Mouse (Mus musculus): ENCODE data around the gene Tdp2. TPM values are rescaled to one million over a fixed set of nuclear protein-coding genes. Genes with fewer than 3 reads are reported as not detected.
A peak's percentile ranks its signal among the peaks of the same experiment; 100 is the strongest.

Tdp2 gene
- polyA plus RNA-seq, 1 experiment from 2014 or later: 78.9 TPM

- Histone ChIP-seq H3K4me2 (replicated peaks; ENCODE audit: low read depth, low read length) (peak overlapping the region; percentile 79), H3K27ac (ENCODE audit: low read depth, low read length) (peak overlapping the region; percentile 65; the same call in 1 of the 2 replicates), H3K27me3 (ENCODE audit: control insufficient read depth, insufficient read depth, low read length) (no peaks in the 10 kb centered on the region), H3K4me1 (replicated peaks; ENCODE audit: control insufficient read depth, insufficient read depth, low read length) (0 out of 2 replicates have a peak, but pooled peaks cover 2% of the 10 kb centered on the region), H3K4me3 (ENCODE audit: low read depth, low read length) (peak overlapping the region; percentile 99), H3K36me3 (ENCODE audit: control insufficient read depth, insufficient read depth, low read length) (no peaks in the 10 kb centered on the region), H3K9me3 (ENCODE audit: control insufficient read depth, low read length) (no peaks in the 10 kb centered on the region), H3K9ac (ENCODE audit: low read depth, low read length) (peak overlapping the region; percentile 67)
- ATAC-seq (ENCODE audit: low FRiP score) (peak; percentile 45), DNase-seq (ENCODE audit: low spot score) (peak; percentile 62)
- WGBS: 1% methylated on average over 31 of the region's 31 CpGs
These were observed 31.4 kb upstream of the Tdp2 start for GRCm38 (mm10) chr13:24799925-24800673.

- 0 out of 2 replicates have a peak, but pooled peaks cover 2% of the 10 kb centered on the region for H3K4me1 ChIP-seq (replicated peaks; ENCODE audit: control insufficient read depth, insufficient read depth, low read length)
- peak overlapping the region; percentile 96 for H3K9ac ChIP-seq (ENCODE audit: low read depth, low read length)
- H3K27ac ChIP-seq (ENCODE audit: low read depth, low read length): peak overlapping the region; percentile 98
- DNase-seq (ENCODE audit: low spot score) (peak; percentile 98), ATAC-seq (ENCODE audit: low FRiP score) (peak; percentile 97)
- H3K36me3 ChIP-seq (ENCODE audit: control insufficient read depth, insufficient read depth, low read length): no peaks in the 10 kb centered on the region
- H3K4me3 ChIP-seq (ENCODE audit: low read depth, low read length): peak overlapping the region; percentile 99
- under 1% methylated on average over 42 of the region's 42 CpGs for WGBS
- no peaks in the 10 kb centered on the region for H3K9me3 ChIP-seq (ENCODE audit: control insufficient read depth, low read length)
- H3K4me2 ChIP-seq (replicated peaks; ENCODE audit: low read depth, low read length): peak overlapping the region; percentile 79
- H3K27me3 ChIP-seq (ENCODE audit: control insufficient read depth, insufficient read depth, low read length): no peaks in the 10 kb centered on the region
These were observed 30.7 kb upstream of the Tdp2 start for GRCm38 (mm10) chr13:24800674-24801307.

- peak within 1 kb of the TSS; percentile 98 for H3K27ac ChIP-seq (ENCODE audit: low read depth, low read length)
- 0 out of 2 replicates have a peak, but pooled peaks cover 2% of the 10 kb centered on the region for H3K4me1 ChIP-seq (replicated peaks; ENCODE audit: control insufficient read depth, insufficient read depth, low read length)
- DNase-seq (ENCODE audit: low spot score): peak; percentile 78
- H3K4me2 ChIP-seq (replicated peaks; ENCODE audit: low read depth, low read length): peak within 1 kb of the TSS; percentile 79
- no peaks in the 10 kb centered on the region for H3K36me3 ChIP-seq (ENCODE audit: control insufficient read depth, insufficient read depth, low read length)
- H3K9ac ChIP-seq (ENCODE audit: low read depth, low read length): peak within 1 kb of the TSS; percentile 96
- 2% methylated on average over 45 of the region's 74 CpGs for WGBS
- peak within 1 kb of the TSS; percentile 99 for H3K4me3 ChIP-seq (ENCODE audit: low read depth, low read length)
- no peaks in the 10 kb centered on the region for H3K9me3 ChIP-seq (ENCODE audit: control insufficient read depth, low read length)
- peak; percentile 61 for ATAC-seq (ENCODE audit: low FRiP score)
- H3K27me3 ChIP-seq (ENCODE audit: control insufficient read depth, insufficient read depth, low read length): no peaks in the 10 kb centered on the region
These were observed 30.1 kb upstream of the Tdp2 start, which contains the start of gene BC005537 for GRCm38 (mm10) chr13:24801308-24801921. BC005537 (plus strand) TSS chr13:24801657.

GRCm38 (mm10) chr13:24802131-24802691, 29.3 kb upstream of the Tdp2 start:
- H3K4me2 ChIP-seq (replicated peaks; ENCODE audit: low read depth, low read length): peak overlapping the region; percentile 79
- under 1% methylated on average over 26 of the region's 26 CpGs for WGBS
- H3K9me3 ChIP-seq (ENCODE audit: control insufficient read depth, low read length): no peaks in the 10 kb centered on the region
- H3K36me3 ChIP-seq (ENCODE audit: control insufficient read depth, insufficient read depth, low read length): 0 out of 2 replicates have a peak, but pooled peaks cover 1% of the 10 kb centered on the region
- peak; percentile 54 for DNase-seq (ENCODE audit: low spot score)
- H3K27me3 ChIP-seq (ENCODE audit: control insufficient read depth, insufficient read depth, low read length): no peaks in the 10 kb centered on the region
- H3K4me3 ChIP-seq (ENCODE audit: low read depth, low read length): peak overlapping the region; percentile 99
- ATAC-seq (ENCODE audit: low FRiP score): no peak
- peak overlapping the region; percentile 96 for H3K9ac ChIP-seq (ENCODE audit: low read depth, low read length)
- H3K4me1 ChIP-seq (replicated peaks; ENCODE audit: control insufficient read depth, insufficient read depth, low read length): 0 out of 2 replicates have a peak, but pooled peaks cover 2% of the 10 kb centered on the region
- H3K27ac ChIP-seq (ENCODE audit: low read depth, low read length): no peak overlapping the region

GRCm38 (mm10) chr13:24803196-24803595, 28.3 kb upstream of the Tdp2 start:
- 0 out of 2 replicates have a peak, but pooled peaks cover 4% of the 10 kb centered on the region for H3K36me3 ChIP-seq (ENCODE audit: control insufficient read depth, insufficient read depth, low read length)
- H3K4me1 ChIP-seq (replicated peaks; ENCODE audit: control insufficient read depth, insufficient read depth, low read length): 0 out of 2 replicates have a peak, but pooled peaks cover 2% of the 10 kb centered on the region
- DNase-seq (ENCODE audit: low spot score) (no peak), ATAC-seq (ENCODE audit: low FRiP score) (no peak)
- peak overlapping the region; percentile 79 for H3K4me2 ChIP-seq (replicated peaks; ENCODE audit: low read depth, low read length)
- no peaks in the 10 kb centered on the region for H3K9me3 ChIP-seq (ENCODE audit: control insufficient read depth, low read length)
- WGBS: 39% methylated on average over 2 of the region's 2 CpGs
- H3K9ac ChIP-seq (ENCODE audit: low read depth, low read length): 0 out of 2 replicates have a peak overlapping the region, but pooled peaks have one; percentile 33
- H3K4me3 ChIP-seq (ENCODE audit: low read depth, low read length): peak overlapping the region; percentile 99
- no peak overlapping the region for H3K27ac ChIP-seq (ENCODE audit: low read depth, low read length)
- H3K27me3 ChIP-seq (ENCODE audit: control insufficient read depth, insufficient read depth, low read length): no peaks in the 10 kb centered on the region

GRCm38 (mm10) chr13:24806079-24806478, 25.4 kb upstream of the Tdp2 start:
- Histone ChIP-seq H3K27me3 (ENCODE audit: control insufficient read depth, insufficient read depth, low read length) (no peaks in the 10 kb centered on the region), H3K9ac (ENCODE audit: low read depth, low read length) (no peak overlapping the region), H3K4me2 (replicated peaks; ENCODE audit: low read depth, low read length) (no peak overlapping the region), H3K9me3 (ENCODE audit: control insufficient read depth, low read length) (no peaks in the 10 kb centered on the region), H3K27ac (ENCODE audit: low read depth, low read length) (no peak overlapping the region), H3K4me3 (ENCODE audit: low read depth, low read length) (no peak overlapping the region), H3K4me1 (replicated peaks; ENCODE audit: control insufficient read depth, insufficient read depth, low read length) (0 out of 2 replicates have a peak, but pooled peaks cover 2% of the 10 kb centered on the region), H3K36me3 (ENCODE audit: control insufficient read depth, insufficient read depth, low read length) (peaks cover 12% of the 10 kb centered on the region; the same call in 1 of the 2 replicates)
- no peak for DNase-seq (ENCODE audit: low spot score)
- no peak for ATAC-seq (ENCODE audit: low FRiP score)

GRCm38 (mm10) chr13:24812521-24812920, 19.0 kb upstream of the Tdp2 start:
- Histone ChIP-seq H3K4me1 (replicated peaks; ENCODE audit: control insufficient read depth, insufficient read depth, low read length) (no peaks in the 10 kb centered on the region), H3K9ac (ENCODE audit: low read depth, low read length) (no peak overlapping the region), H3K36me3 (ENCODE audit: control insufficient read depth, insufficient read depth, low read length) (peaks cover 15% of the 10 kb centered on the region; the same call in 1 of the 2 replicates), H3K27me3 (ENCODE audit: control insufficient read depth, insufficient read depth, low read length) (no peaks in the 10 kb centered on the region), H3K27ac (ENCODE audit: low read depth, low read length) (no peak overlapping the region), H3K4me3 (ENCODE audit: low read depth, low read length) (no peak overlapping the region), H3K9me3 (ENCODE audit: control insufficient read depth, low read length) (no peaks in the 10 kb centered on the region), H3K4me2 (replicated peaks; ENCODE audit: low read depth, low read length) (no peak overlapping the region)
- WGBS: 93% methylated on average over 2 of the region's 2 CpGs
- ATAC-seq (ENCODE audit: low FRiP score): no peak
- DNase-seq (ENCODE audit: low spot score): no peak

GRCm38 (mm10) chr13:24814616-24815015, 16.9 kb upstream of the Tdp2 start:
- H3K36me3 ChIP-seq (ENCODE audit: control insufficient read depth, insufficient read depth, low read length): peaks cover 13% of the 10 kb centered on the region; the same call in 1 of the 2 replicates
- H3K4me3 ChIP-seq (ENCODE audit: low read depth, low read length): no peak overlapping the region
- ATAC-seq (ENCODE audit: low FRiP score) (no peak), DNase-seq (ENCODE audit: low spot score) (no peak)
- H3K9me3 ChIP-seq (ENCODE audit: control insufficient read depth, low read length): no peaks in the 10 kb centered on the region
- no peak overlapping the region for H3K4me2 ChIP-seq (replicated peaks; ENCODE audit: low read depth, low read length)
- no peak overlapping the region for H3K27ac ChIP-seq (ENCODE audit: low read depth, low read length)
- H3K9ac ChIP-seq (ENCODE audit: low read depth, low read length): no peak overlapping the region
- H3K4me1 ChIP-seq (replicated peaks; ENCODE audit: control insufficient read depth, insufficient read depth, low read length): no peaks in the 10 kb centered on the region
- 84% methylated on average over 1 of the region's 1 CpGs for WGBS
- H3K27me3 ChIP-seq (ENCODE audit: control insufficient read depth, insufficient read depth, low read length): no peaks in the 10 kb centered on the region

Data from hindbrain, embryonic 11.5 days (tissue).